Mouse (Mus musculus): ENCODE data around the gene Chrna7.

The Chrna7 gene

DNA sequence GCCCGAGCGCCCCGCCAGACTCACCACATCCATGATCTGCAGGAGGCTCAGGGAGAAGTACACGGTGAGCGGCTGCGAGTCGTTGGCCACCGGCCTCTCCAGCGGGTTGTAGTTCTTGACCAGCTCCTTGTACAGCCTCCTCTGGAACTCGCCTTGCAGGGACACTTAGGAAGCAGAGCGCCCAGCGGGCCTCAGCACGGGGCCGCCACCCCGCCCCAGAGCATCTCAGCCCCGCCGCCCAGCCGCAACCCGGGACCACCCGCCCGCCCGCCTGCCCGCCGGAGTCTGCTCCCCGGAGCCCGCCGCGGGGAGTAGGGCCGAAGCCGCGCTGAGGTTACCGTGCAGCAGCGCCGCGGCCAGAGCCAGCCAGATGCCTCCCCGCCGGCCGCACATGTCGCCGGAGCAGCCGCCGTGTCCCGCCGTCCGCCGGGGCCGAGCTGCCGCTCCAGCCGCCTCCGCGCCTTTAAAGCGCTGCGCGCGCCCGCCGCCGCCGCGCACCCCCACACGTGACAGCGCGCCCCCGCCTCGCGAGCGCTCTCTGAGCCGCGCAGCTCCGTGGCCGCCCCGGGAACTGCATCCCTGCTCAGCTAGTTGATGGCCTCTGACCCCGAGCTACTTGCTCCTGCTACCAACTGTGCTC, at the start of gene Chrna7:
TSS of gene Chrna7 (minus strand) at position 486 of the 640 bp plus-strand sequence.
- peak in 1 of 2 experiments; percentile 24 for DNase-seq

DNA sequence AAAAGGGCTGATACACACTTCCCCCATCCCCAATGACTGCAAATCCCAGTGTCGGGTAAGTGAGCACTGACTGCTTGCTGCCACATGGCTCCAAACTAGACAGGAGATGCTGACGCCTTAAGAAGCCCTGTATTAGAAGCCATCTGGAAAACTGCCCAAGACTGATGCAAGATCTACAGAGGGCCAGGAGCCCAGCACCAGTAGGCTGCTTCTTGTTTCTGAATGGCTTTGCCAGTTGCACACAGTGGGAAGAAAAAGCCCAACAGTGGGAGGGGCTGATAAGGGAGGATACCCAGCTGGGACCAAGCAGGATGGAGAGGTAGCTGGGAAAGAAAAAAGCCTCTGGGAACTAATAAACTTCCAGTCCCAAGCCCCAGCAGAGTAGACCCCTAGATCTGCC, 37.0 kb upstream of the Chrna7 start:
- DNase-seq: no peak

DNA sequence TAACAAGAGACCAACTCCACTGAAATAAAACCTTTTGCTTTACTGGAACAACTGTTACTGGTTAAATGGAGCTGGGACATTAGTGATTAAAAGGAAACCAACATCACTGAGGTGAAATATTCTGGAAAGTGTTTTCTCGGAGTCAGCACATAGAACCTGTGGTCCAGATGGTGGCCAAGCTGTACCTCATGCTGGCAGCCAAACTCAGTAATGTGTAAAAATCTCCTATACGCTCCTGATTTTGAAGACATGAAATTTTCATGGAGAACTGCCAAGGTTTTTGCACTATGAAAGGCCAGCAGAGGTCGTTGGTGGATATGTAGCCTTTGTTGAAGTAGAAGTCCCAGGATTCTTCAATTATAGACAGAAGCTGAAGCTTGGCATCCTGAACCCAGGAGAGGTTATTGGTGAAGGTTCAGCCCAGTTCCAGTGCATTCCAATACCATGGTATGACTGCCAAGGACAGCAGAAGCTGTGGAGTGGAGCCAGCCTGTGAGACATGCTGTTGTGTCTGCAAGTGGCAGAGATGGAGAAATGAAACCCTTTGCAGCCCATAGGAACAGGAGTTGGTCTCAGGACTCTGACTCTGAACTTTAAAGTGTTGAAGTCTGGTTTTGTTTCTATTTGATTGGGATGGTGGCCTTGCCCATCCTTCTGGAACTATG, 25.6 kb upstream of the Chrna7 start:
- DNase-seq: no peak

DNA sequence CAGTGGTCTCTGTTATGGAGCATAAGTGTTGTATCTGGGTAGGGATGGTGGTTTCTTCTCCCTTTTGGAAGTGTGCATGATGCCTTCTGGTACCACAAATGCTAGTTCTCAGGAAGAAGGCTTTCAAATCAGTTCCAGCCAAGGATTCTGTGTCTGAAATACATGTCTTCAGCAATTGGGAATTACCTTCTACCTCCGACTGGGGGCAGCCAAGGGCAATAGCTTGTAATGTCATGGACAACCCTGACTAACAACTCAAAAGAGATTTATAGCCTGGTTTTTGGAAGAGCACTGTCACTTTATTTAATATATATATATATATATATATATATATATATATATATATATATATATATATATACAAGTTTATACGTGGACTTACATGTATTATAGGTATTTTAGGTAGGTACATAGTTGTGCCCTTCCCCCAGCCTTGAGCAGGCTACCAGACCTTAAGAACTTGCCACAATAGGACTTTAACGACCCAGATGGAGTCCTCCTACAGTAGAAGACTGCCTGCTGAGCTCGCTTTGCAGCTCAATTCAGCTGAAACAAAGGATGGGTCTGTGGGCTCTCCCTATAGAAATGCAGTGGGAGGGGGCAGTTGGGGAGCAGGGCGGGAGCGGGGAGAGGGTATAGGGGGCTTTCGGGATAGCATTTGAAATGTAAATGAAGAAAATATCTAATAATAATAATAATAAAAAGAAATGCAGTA, 12.9 kb upstream of the Chrna7 start:
- DNase-seq: no peak

DNA sequence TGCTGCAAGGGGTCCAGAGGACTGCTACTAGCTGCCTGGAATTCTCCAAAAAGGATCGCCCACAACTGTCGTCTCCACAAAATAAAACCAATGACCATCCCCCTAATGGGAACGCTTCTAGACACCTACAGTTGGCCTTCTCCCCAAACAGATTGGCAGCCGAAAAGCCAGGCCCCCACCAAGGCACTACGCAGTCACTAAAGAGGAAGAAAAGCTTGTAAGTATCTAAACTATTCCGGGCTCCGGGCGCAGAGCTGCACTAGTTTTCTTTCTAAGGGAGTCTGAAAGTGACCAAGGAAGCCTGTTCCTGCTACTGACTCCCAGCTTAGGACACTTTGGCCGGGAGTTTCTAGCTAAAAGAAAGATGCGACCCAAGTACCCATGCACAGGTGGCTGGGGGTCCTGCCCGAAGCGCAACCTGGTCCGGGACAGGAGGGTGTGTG, 707 bp downstream of the Chrna7 start:
- no peak for DNase-seq

DNA sequence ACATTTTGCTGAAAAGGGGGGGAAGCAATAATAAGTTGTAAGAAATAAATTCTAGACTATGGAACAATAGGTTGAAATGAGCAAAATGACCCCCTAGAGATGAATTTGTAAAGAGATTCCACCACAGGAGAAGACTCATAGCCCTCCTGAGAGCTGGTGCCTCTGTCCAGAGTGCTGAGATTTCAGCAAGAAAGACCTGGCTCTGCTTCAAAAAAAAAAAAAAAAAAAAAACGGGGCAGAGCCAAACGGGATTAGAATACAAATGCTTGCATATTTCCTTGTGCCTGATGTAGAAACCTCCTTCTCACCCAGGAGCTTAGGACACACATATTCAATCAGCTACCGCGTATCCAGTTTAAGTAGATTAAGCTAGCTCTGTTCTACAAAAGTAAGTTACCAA, 2.9 kb downstream of the Chrna7 start:
- DNase-seq: no peak

DNA sequence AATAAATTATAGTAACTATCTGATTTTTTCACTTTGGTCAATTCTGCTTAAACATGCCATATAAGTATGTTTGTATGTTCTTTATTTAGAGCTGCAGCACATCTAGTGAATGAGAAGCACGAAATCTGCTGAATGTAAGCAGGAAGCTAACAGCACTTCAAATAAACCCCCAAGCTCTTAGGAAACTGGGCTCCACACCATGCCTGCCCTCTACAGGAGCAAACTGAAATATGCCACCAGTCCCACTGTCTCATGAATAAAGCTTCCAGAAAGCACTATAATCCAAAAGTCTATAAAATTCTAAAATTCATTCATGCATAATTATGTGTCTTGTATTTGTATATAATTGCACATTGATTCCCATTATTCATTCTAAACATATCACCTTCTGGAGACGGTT, 5.2 kb downstream of the Chrna7 start:
- no peak for DNase-seq

DNA sequence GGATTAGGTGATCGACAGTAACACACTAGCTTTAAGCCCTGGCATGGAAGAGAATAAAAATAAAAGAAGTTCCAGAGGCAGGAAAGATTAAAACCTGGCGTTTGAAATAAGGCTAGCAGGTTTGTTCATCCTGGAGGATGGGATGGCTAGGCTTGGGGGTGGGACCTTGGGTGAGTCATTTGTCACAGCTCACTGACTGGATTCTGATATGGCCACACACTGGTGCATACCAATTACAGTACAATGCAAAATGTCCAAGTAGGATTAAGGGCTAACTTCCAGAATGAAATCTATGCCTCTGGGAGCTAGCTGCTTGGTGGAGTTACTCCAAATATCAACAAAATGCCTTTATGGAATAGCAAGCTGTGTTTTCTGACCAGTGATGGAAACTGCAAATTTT, 16.8 kb downstream of the Chrna7 start:
- DNase-seq: no peak

DNA sequence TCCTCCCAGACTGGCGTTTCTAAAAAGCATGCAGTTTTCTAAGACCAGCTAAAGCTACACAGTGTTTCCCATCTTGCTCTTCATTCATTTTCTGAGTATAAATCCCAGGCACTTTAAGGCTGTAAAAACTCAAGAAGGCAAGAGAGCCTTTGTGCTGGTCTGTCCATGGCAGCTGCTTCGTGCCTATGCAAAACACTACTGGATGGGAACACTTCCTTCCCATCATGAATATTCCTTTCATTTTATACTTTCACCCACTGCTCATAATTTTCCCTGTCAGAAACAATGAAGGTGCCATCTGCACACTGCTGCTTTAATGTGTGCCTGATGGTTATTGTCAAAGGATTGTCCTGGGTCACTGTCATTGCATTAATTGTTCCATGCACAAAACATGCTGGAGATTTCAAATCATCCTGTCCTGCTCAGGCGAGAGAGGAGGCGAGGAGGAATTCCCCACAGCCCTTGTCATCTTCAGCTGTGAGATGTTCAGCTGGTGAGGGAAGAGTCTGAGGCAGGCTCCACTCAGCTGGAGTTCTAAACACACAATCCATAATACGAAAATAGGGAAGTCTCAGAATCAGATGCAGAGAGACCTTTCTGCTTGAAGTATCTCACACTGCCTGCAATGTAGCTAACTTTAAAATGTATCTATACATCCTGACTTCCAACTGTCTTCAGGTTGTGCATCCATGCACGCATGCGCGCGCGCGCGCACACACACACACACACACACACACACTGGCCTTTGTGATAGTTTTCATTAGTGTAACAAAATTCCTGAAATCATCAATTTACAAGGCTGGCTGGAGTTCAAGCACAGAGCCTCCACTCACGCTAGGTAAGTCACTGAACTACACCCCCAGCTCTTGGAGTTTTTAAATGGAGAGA, 22.5 kb downstream of the Chrna7 start:
- no peak for DNase-seq

DNA sequence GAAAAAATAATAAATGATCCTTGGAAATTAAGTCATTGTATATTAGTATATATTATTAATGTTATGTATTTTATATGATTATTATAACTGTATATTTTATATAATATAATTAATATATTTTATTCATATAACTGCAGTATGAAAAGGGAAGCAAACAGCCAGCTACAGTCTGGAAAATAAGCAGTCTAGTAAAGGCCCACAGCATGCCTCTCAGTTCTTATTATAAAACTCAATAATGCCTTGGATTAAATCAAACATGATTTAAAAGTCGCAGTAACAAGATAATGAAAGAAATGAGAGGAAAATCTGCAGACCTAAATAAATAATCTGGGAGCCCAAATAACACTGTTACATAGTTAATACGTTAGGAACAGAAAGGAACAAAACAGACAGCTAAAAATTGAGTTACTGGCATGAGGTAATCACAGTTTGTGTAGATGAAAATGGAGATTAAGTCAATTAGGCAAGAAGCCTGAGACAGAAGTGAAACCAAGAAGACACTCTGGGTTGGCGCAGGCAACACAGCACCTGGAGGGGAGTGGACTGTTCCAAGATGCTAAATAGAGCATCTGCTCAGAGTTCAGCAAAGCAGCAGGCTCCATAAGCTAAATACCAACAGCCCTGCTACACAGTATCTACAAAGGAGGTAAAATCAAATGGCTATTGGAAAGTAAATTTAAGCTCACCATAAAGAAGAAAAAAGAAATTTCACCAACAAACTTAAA, 42.1 kb downstream of the Chrna7 start:
- no peak for DNase-seq

DNA sequence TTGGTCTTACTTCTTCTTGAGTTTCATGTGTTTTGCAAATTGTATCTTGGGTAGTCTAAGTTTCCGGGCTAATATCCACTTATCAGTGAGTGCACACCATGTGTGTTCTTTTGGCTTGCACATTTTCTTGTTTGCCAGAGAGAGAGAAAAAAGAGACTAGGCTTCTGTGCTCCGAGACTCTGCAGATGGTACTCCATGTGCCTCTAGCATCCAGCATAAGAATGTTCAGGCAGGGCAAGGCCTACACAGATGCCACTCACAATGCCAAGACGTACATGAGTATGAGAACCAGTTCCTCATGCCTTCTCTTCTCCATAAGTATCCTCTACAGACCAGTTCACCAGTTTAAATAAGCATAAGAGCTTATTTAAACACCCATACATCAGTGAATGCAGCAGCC, 47.8 kb downstream of the Chrna7 start:
- no peak for DNase-seq

DNA sequence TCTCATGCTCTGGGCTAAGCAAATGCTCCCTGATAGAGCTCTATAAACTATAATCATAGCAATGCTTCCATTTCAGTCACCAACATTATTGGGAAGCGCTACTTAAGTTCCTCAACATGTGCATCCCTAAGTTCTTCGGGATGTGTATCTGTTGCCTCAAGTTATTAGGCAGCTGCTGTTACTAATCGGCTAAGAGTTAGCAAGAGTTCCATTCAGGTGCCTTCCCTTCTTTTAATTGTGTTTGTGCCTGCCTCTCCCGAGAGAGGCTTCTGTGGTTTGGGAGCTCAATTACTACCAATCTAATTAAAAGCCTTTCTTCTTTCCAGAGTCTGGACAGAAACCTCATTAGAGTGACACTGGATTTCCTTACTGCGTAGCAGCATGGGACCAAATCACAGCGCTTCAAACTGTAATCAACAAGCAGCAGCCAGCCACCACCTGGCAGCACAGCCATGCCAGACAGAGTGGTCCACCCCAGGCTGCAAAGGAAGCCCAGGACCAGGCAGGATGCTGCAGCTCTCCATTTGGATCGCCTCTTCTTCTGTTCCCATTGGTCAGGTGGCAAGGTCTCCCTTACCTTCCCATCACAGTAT, 50.0 kb downstream of the Chrna7 start:
- DNase-seq: no peak

DNA sequence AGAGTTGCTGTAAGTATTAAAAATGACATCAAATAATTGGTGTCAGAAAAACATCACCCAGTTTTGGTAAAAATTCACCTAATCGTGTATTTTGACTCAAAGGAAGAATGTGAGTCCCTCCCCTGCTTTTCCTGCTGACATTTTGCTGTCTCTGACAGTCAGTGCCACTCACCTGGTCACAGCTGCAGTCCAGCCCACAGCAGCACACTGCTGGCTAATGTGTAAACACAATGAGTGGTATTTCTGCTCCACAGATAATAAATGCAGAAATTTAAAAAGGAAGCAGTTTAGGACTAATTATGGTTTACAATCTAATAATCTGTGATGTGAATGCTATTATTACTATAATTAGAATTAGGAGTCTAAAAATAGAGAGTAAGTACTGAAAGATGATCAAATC, 59.1 kb downstream of the Chrna7 start:
- no peak for DNase-seq

DNA sequence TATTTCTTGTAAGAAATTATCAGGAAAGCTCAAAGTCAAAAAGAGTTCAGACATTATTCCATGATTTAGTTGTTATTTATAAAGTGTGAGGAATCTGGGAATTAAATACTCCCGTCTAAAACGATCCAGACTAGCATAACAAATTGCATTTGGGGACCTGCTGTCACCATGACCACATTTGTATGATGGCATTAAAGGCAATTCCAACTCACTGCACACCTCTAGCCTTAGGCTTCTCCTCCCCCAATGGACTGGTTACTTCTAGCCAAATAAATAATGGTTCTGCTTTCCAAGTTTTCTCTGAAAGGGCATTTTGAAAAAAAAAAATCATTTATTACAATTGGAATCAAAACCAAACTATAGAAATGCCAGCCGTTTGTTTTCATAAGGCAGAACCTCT, 63.6 kb downstream of the Chrna7 start:
- DNase-seq: no peak

DNA sequence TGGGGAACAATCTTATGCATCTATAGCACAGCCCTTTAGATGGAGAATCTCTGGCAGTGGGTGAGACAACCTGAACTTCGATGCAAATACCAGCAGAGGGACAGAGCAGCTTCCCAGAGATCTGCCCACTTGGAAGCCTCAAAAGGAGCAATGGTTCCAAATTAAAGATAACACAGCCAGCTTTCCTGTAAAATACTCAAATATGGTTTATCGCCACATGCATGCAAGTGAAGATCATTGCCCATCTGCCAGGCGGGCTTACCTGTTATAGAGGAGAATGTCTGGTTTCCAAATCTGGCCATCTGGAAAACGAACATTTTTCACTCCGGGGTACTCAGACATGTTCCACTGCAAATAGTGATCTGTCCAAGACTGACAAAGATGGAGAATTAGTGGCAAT, 64.0 kb downstream of the Chrna7 start:
- no peak for DNase-seq

DNA sequence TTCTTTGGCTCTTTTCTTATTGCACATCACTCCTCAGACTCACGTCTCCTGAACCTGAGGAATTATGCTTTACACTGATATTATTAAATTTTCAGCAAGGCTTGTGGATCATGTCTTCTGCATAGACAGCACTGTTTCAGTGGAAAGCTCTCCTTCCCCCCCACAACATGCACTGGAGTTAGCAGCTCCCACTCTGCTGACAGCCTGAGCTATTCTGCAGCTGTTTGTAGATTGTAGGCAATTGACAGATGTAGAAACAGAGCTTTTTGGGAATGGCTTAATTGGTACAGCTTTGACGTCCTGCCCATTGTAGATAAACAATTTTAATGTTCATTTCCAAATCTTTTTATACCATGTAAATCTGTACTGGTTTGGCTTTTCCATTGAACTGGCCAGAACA, 89.8 kb downstream of the Chrna7 start:
- no peak for DNase-seq

DNA sequence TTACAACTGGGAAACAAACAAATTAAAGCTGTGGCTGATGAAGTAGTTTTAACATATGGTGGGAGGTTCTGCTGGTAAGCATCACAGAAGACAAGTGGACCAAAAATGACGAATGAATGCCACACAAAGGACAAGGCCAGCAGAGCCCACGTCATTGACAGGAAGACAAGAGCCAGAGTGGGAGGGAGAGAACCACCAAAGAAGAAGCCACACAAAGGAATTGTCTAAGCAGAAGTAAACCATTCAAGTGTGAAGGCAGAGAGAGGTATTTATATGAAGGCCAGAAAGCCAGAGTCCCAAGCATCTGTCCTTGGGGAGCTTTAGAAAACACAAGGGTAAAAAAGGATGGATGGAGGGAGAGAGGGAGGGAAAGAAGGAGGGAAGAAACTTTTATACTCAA, 98.7 kb downstream of the Chrna7 start:
- DNase-seq: no peak

DNA sequence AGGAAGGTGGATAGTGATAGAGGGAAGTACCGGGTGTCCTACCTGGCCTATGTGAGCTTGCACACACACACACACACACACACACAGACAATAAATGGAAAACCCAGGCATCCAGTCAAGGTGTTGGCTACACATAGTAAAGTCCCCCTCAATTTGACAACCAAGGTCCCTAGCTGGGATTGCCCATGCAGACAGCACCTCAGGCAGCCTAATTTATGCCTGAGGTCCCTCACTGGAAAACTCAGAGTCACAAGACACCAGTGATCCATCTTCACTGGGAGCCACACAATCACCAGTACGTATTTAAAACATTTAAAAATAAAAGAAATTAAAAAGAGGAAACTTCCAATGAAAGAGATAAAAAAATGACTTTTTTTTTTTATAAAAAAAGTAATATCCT, 99.1 kb downstream of the Chrna7 start:
- no peak for DNase-seq

DNA sequence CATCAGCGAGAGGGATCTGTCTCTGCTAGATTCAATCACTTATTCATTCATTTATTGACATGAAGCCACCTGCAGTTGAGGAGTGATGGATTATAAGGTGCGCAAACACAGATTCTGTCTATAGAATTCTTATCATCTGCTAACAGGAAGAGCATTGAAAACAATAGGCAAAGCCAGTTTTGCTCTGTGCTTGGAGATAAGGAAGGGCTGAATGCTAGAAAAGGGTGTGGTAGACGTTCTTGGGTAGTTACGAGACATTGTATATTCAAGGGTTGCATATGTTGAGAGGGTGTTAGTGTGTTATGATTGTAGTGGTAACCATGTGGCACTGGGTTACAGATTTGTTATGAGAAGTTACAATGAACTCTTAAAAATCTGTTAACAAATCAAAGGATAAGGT, 103.0 kb downstream of the Chrna7 start:
- DNase-seq: no peak

DNA sequence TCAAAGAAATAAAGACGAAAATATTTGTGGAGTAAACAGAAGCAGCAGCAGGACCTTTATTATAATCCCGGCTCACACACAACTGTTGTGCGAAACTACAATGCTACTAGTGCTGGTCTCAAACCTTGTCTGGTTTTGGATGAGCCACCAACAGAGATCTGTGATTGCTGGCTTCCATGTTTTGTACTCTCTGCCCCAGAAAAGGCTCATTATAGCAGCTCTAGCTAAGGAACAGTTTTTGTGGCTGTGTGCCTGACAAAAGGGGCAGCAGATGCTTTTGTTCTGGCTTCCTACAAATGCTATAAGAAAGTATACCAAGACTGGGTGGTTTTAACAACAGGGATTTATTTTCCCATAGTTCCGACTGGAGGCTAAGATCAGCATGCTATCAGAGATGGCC, 126.4 kb downstream of the Chrna7 start:
- DNase-seq: no peak

DNA sequence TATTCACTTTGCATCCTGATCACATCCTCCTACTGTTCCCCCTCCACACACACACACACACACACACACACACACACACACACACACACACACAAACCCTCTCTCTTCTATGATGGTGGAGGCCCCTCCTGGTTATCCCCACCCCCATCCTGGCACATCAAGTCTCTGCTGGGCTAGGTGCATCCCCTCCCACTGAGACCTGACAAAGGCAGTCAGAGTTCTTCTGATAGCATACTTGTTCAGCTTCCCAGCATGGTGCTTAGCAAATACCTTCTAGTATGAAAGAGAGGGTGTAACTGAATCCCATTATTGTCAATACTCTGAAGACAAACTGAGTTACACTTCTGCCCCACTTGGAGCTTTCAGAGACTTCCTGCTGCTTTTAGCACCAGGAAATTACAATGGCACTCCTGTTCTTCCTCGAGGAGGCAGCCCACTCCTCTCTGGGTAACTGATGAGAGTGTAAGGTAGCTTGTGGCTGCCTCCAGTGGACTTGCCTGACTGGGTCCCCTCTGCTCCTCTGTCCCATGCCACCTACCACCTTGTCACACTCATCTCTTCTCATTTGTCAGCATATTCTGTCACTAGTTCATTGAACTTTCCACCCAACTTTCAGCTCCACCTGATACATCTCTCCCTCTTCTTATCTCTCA, 127.9 kb downstream of the Chrna7 start:
- DNase-seq: no peak

DNA sequence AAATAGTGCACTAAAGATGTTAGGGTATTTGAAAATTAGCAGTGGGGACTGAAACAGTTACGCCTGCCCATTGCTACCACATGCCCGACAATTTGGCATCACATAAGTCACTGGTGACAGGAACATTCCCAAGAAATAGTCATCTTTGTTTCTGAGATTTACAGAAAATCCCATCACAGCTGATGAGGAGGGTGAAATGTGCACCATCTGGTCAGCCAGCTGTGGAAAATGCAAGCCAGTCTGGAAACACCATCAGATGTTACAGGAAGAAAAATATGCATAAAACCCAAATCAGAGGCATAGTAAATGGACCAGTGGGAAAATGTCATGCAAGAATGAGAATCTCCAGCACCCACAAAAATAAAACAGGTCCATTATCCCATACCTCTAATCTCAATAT, 151.4 kb downstream of the Chrna7 start:
- DNase-seq: no peak
